Mouse (Mus musculus) MEL (cell line): ENCODE results near the gene Hhex. TPM values are rescaled to one million over a fixed set of nuclear protein-coding genes. Genes with fewer than 3 reads are reported as not detected.

ENCODE experiments used
- DNase-seq: peaks from one replicate; pipeline ENCODE4 v3.0.0; 2011; ENCODE audit warnings: low read depth, low spot score
- H3K27ac ChIP-seq: 2 replicates; pipeline ENCODE4 v1.5.1; 2012; ENCODE audit warnings: low read depth, mild to moderate bottlenecking, control low read depth, low read length, moderate library complexity; ENCODE audit not compliant: control insufficient read depth
- H3K27me3 ChIP-seq, 2 experiments: fragments of 150-350 bp in 1 of 2; sonication (generic) in 1 of 2; 2 replicates each; pipeline ENCODE4 v1.6.1; 2012; ENCODE audit warnings: low read length in 2 of 2, mild to moderate bottlenecking in 2 of 2, improper control_type of control experiment in 1 of 2, moderate library complexity in 1 of 2; ENCODE audit not compliant: insufficient read depth in 2 of 2, control insufficient read depth in 1 of 2
- H3K36me3 ChIP-seq, 2 experiments: 2 replicates each; pipeline ENCODE4 v1.6.1; 2012 to 2014; ENCODE audit warnings: low read length in 2 of 2, improper control_type of control experiment in 1 of 2, inconsistent platforms in 1 of 2, mild to moderate bottlenecking in 1 of 2; ENCODE audit not compliant: insufficient read depth in 2 of 2, control insufficient read depth in 1 of 2
- H3K4me1 ChIP-seq, 2 experiments: fragments of 150-350 bp in 1 of 2; sonication (generic) in 1 of 2; 2 replicates each; pipeline ENCODE4 v1.6.1; 2012; ENCODE audit warnings: low read length in 2 of 2, improper control_type of control experiment in 1 of 2, mild to moderate bottlenecking in 1 of 2; ENCODE audit not compliant: insufficient read depth in 2 of 2, control insufficient read depth in 1 of 2
- H3K4me3 ChIP-seq, 2 experiments: fragments of 150-350 bp in 1 of 2; sonication (generic) in 1 of 2; 2 replicates each; pipeline ENCODE4 v1.5.1; 2012; ENCODE audit warnings: low read depth in 2 of 2, low read length in 2 of 2, mild to moderate bottlenecking in 2 of 2, moderate library complexity in 2 of 2, control low read depth in 1 of 2, improper control_type of control experiment in 1 of 2; ENCODE audit not compliant: control insufficient read depth in 1 of 2, insufficient read depth in 1 of 2
- H3K79me2 ChIP-seq: 2 replicates; pipeline ENCODE4 v1.6.1; 2012; ENCODE audit warnings: mild to moderate bottlenecking, low read length, moderate library complexity; ENCODE audit not compliant: control insufficient read depth, poor library complexity, insufficient read depth
- H3K9ac ChIP-seq: 2 replicates; pipeline ENCODE4 v1.6.1; 2012; ENCODE audit warnings: low read depth, mild to moderate bottlenecking, control low read depth, low read length, moderate library complexity; ENCODE audit not compliant: control insufficient read depth, poor library complexity, severe bottlenecking
- H3K9me3 ChIP-seq: fragments of 150-350 bp; sonication (generic); replicated peaks from 2 replicates; pipeline ENCODE4 v1.6.1; 2012; ENCODE audit warnings: mild to moderate bottlenecking, low read length, improper control_type of control experiment, moderate library complexity; ENCODE audit not compliant: insufficient read depth
- CHD1 ChIP-seq: IDR thresholded peaks from 2 replicates; pipeline ENCODE4 v1.6.1; 2012; ENCODE audit warnings: low read depth, mild to moderate bottlenecking, inconsistent platforms, low read length, improper control_type of control experiment
- E2F4 ChIP-seq: IDR thresholded peaks from 2 replicates; pipeline ENCODE4 v1.6.1; 2011; ENCODE audit warnings: low read depth, low read length, improper control_type of control experiment, borderline replicate concordance
- ELF1 ChIP-seq: IDR thresholded peaks from 2 replicates; pipeline ENCODE4 v1.6.1; 2014; ENCODE audit warnings: low read depth, mild to moderate bottlenecking, inconsistent platforms, low read length, improper control_type of control experiment, moderate library complexity
- EP300 ChIP-seq, 2 experiments: IDR thresholded peaks; 2 replicates each; pipeline ENCODE4 v1.6.1; 2011; ENCODE audit warnings: improper control_type of control experiment in 2 of 2, low read length in 2 of 2, low read depth in 1 of 2, mild to moderate bottlenecking in 1 of 2
- ETS1 ChIP-seq: IDR thresholded peaks from 2 replicates; pipeline ENCODE4 v1.6.1; 2012; ENCODE audit warnings: low read depth, mild to moderate bottlenecking, inconsistent platforms, low read length, improper control_type of control experiment, moderate library complexity
- GABPA ChIP-seq: IDR thresholded peaks from 2 replicates; pipeline ENCODE4 v1.6.1; 2012; ENCODE audit warnings: low read depth, mild to moderate bottlenecking, inconsistent platforms, low read length, improper control_type of control experiment, moderate library complexity
- GATA1 ChIP-seq: IDR thresholded peaks from 2 replicates; pipeline ENCODE4 v1.6.1; 2011; ENCODE audit warnings: low read depth, low read length, improper control_type of control experiment
- MAX ChIP-seq: IDR thresholded peaks from 2 replicates; pipeline ENCODE4 v1.6.1; 2011; ENCODE audit warnings: low read length, improper control_type of control experiment
- MXI1 ChIP-seq: IDR thresholded peaks from 2 replicates; pipeline ENCODE4 v1.6.1; 2011; ENCODE audit warnings: mild to moderate bottlenecking, low read depth, low read length, improper control_type of control experiment
- NELFE ChIP-seq: IDR thresholded peaks from 2 replicates; pipeline ENCODE4 v1.6.1; 2011; ENCODE audit warnings: low read depth, low read length, improper control_type of control experiment
- NRF1 ChIP-seq: IDR thresholded peaks from 2 replicates; pipeline ENCODE4 v1.6.1; 2014; ENCODE audit warnings: low read depth, mild to moderate bottlenecking, inconsistent platforms, low read length, improper control_type of control experiment, moderate library complexity; ENCODE audit not compliant: poor library complexity, insufficient read depth, severe bottlenecking
- POLR2A ChIP-seq, 2 experiments: IDR thresholded peaks; 2 replicates each; pipeline ENCODE4 v1.6.1; 2011 to 2012; ENCODE audit warnings: low read length in 2 of 2, mild to moderate bottlenecking in 2 of 2, control low read depth in 1 of 2, improper control_type of control experiment in 1 of 2, low read depth in 1 of 2, moderate library complexity in 1 of 2; ENCODE audit not compliant: control insufficient read depth in 1 of 2, insufficient read depth in 1 of 2, poor library complexity in 1 of 2
- RAD21 ChIP-seq: IDR thresholded peaks from 2 replicates; pipeline ENCODE4 v1.6.1; 2011; ENCODE audit warnings: mild to moderate bottlenecking, low read depth, low read length, improper control_type of control experiment
- TBP ChIP-seq: IDR thresholded peaks from 2 replicates; pipeline ENCODE4 v1.8.0; 2011; ENCODE audit warnings: low read depth, low read length, improper control_type of control experiment
- USF1 ChIP-seq: IDR thresholded peaks from 2 replicates; pipeline ENCODE4 v1.6.1; 2014; ENCODE audit warnings: low read depth, mild to moderate bottlenecking, inconsistent platforms, low read length, improper control_type of control experiment, moderate library complexity
- USF2 ChIP-seq, 2 experiments: IDR thresholded peaks; 2 replicates each; pipeline ENCODE4 v1.6.1; 2011 to 2012; ENCODE audit warnings: improper control_type of control experiment in 2 of 2, low read length in 2 of 2, borderline replicate concordance in 1 of 2, inconsistent platforms in 1 of 2, low read depth in 1 of 2, mild to moderate bottlenecking in 1 of 2; ENCODE audit not compliant: insufficient read depth in 1 of 2
- ZC3H11A ChIP-seq: IDR thresholded peaks from 2 replicates; pipeline ENCODE4 v1.6.1; 2012; ENCODE audit warnings: low read depth, mild to moderate bottlenecking, inconsistent platforms, low read length, improper control_type of control experiment
- ZKSCAN1 ChIP-seq: IDR thresholded peaks from 2 replicates; pipeline ENCODE4 v1.6.1; 2012; ENCODE audit warnings: low read depth, mild to moderate bottlenecking, inconsistent platforms, low read length, improper control_type of control experiment, moderate library complexity
- ZMIZ1 ChIP-seq: IDR thresholded peaks from 2 replicates; pipeline ENCODE4 v1.6.1; 2012; ENCODE audit warnings: low read depth, mild to moderate bottlenecking, inconsistent platforms, low read length, improper control_type of control experiment, moderate library complexity
- ZNF384 ChIP-seq: IDR thresholded peaks from 2 replicates; pipeline ENCODE4 v1.6.1; 2012; ENCODE audit warnings: low read depth, mild to moderate bottlenecking, inconsistent platforms, low read length, improper control_type of control experiment
- polyA plus RNA-seq, 2 experiments: library from polyadenylated mRNA; stranded (reverse) in 1 of 2; unstranded in 1 of 2; fragments of >175 nt in 1 of 2; fragments of >200 nt in 1 of 2; gene quantifications; 2 replicates each; pipeline versions ENCODE4 v1.2.1 to v1.2.4; 2012; ENCODE audit warnings: low replicate concordance in 2 of 2, low read depth in 1 of 2; ENCODE audit not compliant: insufficient read length in 2 of 2, insufficient read depth in 1 of 2, missing spikeins in 1 of 2
- total RNA-seq: library from RNA; depleted of rRNA; stranded (reverse); fragments of 300-350 nt; gene quantifications from 2 replicates; pipeline ENCODE4 v1.2.3, GENCODE M21; 2012

Gene Hhex
- total and polyA plus RNA-seq, 3 experiments: not detected

DNA sequence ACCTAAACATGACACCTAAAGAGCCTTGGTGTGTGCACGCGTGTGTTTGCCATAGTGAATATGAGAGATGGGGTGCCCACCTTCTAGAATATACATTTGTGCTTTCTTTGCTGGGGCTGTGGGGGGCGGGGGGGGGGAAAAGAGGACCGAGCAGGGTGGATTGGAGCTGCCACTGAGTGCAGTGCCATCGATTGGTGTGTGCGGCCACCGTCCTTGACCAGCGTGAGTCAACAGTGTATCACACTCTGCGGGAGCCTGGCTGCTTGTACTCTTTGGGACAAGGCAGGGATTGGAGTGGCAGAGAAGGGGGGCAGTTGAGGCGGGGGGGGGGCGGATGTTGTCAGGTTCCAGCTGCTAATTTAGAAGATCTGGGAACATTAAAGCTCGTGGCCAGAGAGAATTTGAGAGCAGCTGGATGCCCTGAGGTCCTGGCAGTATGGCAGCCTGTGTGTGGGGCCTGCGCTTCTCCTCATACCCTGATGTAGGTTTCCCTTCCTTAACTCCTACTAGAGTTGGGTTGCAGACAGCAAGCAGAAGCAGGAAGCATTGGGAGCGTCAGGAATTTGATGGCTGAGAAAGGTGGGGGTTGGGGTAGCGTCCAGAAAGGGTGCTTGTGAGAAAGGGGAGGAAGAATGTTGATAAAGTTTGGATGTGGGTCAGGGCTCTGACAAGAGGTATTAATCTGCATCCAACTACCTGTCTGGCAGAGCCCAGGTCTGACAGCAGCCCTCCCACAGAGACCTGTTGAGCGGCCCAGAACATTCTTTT is 6.3 kb downstream of the Hhex start:
- Histone ChIP-seq H3K36me3 (peaks cover 0 to 11% of the 10 kb centered on the region in 2 experiments; a peak in 2 of 4 replicates), H3K27ac (no peak overlapping the region), H3K4me3 (no peak overlapping the region), H3K9me3 (no peaks in the 10 kb centered on the region), H3K79me2 (no peaks in the 10 kb centered on the region), H3K4me1 (peaks cover 0 to 7% of the 10 kb centered on the region in 2 experiments; a peak in 2 of 4 replicates), H3K27me3 (no peaks in the 10 kb centered on the region; a peak in 1 of 4 replicates), H3K9ac (no peak overlapping the region)
- no peak for TF ChIP-seq ZMIZ1
- TF ChIP-seq NRF1: no peak
- TF ChIP-seq NELFE: no peak
- TF ChIP-seq ZKSCAN1: no peak
- TF ChIP-seq RAD21: no peak
- TF ChIP-seq GABPA: no peak
- no peak for TF ChIP-seq ZNF384
- TF ChIP-seq MAX: no peak
- no peak for TF ChIP-seq USF2 (IDR thresholded peaks at IDR 0.05; ENCODE audit: borderline replicate concordance in 1 of 2, insufficient read depth in 1 of 2, low read depth in 1 of 2, low read length in 2 of 2)
- no peak for TF ChIP-seq POLR2A (IDR thresholded peaks at IDR 0.05; ENCODE audit: control insufficient read depth in 1 of 2, insufficient read depth in 1 of 2, low read depth in 1 of 2, low read length in 2 of 2, poor library complexity in 1 of 2)
- TF ChIP-seq ZC3H11A: no peak
- TF ChIP-seq TBP: no peak
- no peak for TF ChIP-seq USF1
- TF ChIP-seq E2F4: no peak
- TF ChIP-seq ELF1: no peak
- no peak for DNase-seq

GRCm38 (mm10) chr19:37442524-37443286 is 8.1 kb downstream of the Hhex start:
- TF ChIP-seq ETS1 (peak; percentile 53; the same call in 1 of the 2 replicates), GATA1 (peak; percentile 72), MXI1 (no peak), CHD1 (no peak), EP300 (IDR thresholded peaks at IDR 0.05; ENCODE audit: low read depth in 1 of 2, low read length in 2 of 2) (peak in 1 of 2 experiments; percentile 50; a peak in 3 of 4 replicates)
- peaks cover 0 to 11% of the 10 kb centered on the region in 2 experiments; a peak in 2 of 4 replicates for H3K36me3 ChIP-seq
- H3K4me3 ChIP-seq: no peak overlapping the region
- no peak for DNase-seq
- no peak overlapping the region for H3K27ac ChIP-seq
- H3K4me1 ChIP-seq: peaks cover 0 to 7% of the 10 kb centered on the region in 2 experiments; a peak in 2 of 4 replicates
- no peak overlapping the region for H3K9ac ChIP-seq
- no peaks in the 10 kb centered on the region; a peak in 1 of 4 replicates for H3K27me3 ChIP-seq
- H3K9me3 ChIP-seq: no peaks in the 10 kb centered on the region
- no peaks in the 10 kb centered on the region for H3K79me2 ChIP-seq
